Mouse (Mus musculus): ENCODE measurements around the gene Zfp709.
A peak's percentile ranks its signal among the peaks of the same experiment; 100 is the strongest.
"Not testable (repeated sequence)": the region's sequence is repeated elsewhere in the genome, so short reads cannot be mapped to it uniquely, and the experiment has no call there.

The Zfp709 gene

DNA sequence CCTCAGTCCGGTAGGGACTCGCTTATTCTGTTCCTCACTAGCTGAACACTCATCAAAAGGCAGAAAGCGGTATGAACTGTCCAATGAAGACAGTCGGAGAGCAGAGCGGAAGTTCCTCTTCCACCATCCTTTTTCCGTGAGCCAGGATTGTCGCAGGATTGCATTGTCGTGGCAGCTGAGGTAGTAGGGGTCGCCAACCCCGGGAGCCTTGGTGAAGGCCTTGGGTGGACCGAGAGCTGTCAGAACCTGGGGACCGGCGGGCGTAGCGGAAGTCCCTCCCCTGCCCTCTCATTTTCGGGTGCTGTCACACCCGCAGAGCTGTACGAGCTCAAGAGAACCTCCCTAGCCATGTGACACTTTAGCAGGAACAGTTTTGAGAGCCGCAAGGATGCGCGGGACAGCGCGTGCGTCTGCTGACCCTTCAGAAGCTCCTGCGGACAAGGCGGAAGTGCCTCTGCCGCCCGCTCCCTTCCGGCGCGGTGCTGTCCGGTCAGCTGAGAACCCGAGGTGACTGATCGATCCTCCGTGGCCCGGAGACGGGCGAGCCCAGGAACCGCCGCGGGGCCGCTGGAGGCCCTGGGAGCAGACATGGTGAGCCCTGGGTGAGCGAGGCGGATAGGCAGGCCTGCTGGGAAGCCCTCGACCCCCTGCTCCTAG lies at the start of gene Zfp709:
Gene Zfp709 (plus strand): TSS at position 402 of the 657 bp plus-strand sequence.
- DNase-seq (ENCODE audit: low spot score in 2 of 2) = peak; percentile 58 to 69

DNA sequence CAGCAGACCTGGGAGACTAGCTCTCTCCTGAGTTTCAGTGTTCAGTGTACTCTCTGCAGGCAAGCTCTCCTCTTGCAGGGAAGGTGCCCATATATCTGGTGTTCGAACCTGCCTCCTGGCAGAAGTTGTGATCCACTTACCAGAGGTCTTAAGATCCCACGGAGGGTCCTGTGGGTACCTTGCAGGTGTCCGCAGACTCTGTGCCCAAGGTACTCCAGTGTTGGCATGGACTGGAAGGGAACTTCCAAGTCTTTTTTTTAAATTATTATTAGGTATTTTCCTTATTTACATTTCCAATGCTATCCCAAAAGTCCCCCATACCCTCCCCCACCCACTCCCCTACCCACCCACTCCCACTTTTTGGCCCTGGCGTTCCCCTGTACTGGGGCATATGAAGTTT lies 43.6 kb upstream of the Zfp709 start:
- not testable (repeated sequence) for DNase-seq (ENCODE audit: low spot score in 2 of 2)

DNA sequence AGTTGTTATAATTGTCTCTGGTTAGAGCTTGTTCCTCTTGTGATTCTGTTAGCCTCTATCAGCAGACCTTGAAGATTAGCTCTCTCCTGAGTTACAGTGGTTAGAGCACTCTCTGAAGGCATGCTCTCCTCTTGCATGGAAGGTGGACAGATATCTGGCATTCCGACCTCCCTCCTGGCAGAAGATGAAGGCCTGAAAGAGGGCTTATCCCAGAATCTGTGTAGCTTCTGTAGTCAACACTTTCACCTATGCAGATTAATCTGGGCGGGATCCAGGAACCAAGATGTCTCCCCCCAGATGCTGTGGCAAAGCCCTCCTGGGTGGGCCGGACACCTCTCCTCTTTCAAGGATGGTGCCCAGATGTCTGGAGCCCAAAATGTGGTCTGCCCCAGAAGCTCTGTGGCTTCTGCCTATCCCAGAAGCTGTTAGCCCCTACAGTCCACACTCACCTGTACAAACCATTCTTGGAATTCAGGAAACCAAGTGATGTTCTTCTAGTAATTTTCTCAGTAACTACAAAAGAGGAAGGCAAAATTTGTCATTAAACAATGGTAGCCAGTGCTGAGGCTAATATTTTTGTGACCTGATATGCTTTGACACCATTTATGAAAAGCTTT lies 40.5 kb upstream of the Zfp709 start:
- DNase-seq (ENCODE audit: low spot score in 2 of 2) = not testable (repeated sequence)

DNA sequence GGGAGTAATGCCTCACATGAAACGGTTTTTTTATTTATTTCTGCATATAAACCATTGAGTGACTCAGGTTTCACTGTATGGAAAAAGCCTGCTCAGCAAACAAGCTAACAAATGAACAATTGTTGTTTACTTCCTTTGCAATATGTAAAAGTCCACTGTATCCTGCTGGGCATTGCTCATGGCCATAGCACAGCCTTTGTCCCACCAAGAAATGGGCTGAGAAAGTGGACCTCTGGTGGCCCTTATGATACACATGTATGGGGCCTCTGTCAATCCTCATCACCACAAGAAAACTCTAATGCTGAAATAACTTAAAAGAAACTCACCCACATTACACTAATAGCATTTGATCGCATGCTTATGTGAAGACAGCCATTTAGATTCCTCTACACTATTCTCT lies 39.3 kb upstream of the Zfp709 start:
- DNase-seq (ENCODE audit: low spot score in 2 of 2) = not testable (repeated sequence)

DNA sequence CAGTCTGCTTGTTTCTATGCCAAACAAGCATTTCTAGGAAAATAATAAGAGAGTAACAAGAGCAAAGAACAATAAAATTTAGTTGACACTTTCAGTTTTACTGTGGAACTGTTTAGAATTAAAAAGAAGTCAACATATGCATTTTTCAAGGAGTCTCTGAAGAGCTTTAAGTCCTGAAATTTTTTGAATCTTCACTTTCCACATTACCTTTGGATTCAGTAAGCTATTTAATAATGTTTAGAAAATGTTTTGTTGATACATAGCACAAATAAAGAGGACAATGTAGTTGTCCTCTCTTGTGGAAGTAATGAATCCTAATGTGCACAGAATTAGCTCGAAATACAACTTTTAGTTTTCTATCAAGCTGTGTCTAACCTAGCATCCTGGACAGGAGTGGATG lies 37.4 kb upstream of the Zfp709 start:
- DNase-seq (ENCODE audit: low spot score in 2 of 2) = not testable (repeated sequence)

DNA sequence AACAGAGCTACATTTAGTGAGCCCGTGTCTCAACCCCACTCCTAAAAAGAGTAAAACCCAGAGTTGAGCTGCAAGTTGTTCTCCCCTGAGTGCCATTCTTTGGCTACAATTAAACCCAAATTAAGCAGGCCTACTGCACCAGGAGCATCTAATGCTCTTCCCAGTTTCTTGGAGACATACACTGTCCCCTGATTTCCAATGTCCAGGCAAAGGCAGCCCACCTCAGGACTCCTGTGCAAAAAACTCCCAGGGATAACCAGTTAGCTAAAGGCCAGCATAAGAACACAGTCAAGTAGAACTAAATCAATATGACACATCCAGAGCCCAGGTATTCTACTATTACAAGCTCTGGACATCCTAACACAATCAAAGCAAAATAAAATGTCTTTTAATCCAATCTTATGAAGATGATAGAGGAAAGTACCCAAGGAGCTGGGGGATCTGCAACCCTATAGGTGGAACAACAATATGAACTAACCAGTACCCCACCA lies 35.8 kb upstream of the Zfp709 start:
- DNase-seq (ENCODE audit: low spot score in 2 of 2) = not testable (repeated sequence)

DNA sequence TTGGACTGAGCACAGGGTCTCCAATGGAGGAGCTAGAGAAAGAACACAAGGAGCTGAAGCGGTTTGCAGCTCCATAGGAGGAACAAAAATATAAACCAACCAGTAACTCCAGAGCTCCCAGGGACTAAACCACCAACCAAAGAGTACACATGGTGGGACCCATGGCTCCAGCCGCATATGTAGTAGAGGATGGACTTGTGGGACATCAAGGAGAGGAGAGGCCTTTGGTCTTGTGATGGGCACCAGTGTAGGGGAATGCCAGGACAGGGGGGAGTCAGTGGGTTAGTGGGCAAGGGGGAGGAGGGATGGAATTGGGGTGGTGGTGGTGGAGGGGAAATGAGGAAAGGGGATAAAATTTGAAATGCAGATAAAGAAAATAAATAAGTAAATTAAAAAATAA lies 35.1 kb upstream of the Zfp709 start:
- DNase-seq (ENCODE audit: low spot score in 2 of 2) = not testable (repeated sequence)

DNA sequence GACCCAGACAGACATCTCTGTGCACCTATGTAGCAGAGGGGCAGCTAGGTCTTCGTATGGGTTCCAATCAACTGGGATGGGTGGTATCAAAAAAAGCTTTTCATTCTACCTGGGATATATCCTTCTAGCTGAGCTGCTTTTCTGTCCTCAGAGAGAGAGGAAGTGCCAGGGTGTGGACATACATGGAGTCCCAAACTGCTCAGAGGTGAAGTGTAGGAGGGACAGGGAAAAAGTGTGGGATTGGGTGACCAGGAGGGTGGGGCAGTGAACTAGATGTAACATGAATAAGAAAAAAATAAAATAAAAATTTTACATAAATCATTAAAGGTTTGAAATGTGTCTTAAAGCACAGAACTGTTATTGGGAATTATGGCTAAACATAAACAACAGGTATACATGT lies 30.8 kb upstream of the Zfp709 start:
- not testable (repeated sequence) for DNase-seq (ENCODE audit: low spot score in 2 of 2)

DNA sequence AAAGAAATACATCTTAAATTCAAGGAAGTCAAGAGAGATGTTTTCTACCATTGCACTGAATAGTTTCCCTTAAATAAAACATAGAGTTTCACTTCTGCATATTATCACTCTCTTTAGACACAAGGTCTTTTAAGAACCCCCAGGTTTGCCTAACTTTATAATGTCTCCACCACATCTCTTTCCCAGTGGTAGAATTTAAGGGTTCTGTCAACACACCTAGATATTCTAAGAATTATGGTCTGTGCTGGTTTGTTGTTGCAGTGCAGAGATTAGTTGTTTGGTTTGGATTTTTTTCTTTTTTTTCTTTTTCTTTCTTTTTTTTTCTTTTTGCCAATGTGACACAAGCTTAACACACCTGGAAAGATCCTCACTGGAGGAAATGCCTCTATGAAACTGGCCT lies 28.5 kb upstream of the Zfp709 start:
- not testable (repeated sequence) for DNase-seq (ENCODE audit: low spot score in 2 of 2)

DNA sequence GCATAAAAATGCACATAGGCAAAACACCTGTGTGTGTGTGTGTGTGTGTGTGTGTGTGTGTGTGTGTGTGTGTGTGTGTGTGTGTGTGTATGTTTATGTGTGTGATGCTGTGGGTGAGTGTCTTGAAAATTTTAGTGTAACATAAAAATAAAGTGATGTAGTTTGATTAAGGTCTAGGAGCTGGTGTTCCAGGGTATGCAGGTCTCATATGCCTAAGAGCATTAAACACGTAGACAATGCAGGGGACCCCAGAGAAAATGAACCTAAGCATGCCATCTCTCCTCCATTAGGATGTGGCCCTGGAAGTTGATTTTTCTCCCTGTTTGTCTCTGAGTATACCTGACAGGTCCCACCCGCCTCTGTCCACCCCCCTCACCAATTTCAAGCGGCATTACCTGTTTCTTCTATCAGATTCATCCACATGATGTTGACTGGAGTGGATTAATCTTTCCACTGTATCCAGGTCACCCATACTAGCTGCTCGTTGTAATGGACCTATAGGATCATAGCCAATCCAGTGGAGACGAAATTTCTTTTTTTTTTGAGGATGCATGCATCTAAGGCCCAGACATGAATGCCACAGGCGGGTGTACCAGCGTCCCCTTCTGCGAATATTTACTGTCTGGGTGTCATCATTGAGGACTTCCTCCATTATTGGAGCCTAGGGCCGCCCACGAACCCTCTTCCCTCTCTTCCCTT lies 25.0 kb upstream of the Zfp709 start:
- not testable (repeated sequence) for DNase-seq (ENCODE audit: low spot score in 2 of 2)

DNA sequence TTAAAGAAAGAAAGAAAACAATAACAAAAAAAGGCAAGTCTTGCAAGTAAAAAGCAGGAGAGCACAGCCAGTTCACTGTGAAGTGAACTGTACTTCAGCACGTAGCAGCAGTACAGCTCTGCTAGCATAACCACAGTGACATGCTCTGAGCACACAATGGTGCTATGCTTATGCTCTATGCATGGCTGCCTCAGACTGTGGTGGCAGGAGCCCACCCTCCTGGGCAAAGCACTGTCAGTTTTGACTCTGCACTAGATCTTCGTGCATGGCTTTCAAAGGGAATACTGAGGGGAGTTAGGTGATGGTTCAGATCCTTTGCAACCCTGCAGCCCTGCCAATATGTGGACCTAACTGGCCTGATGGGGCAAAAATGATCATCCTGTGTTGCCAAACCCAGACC lies 24.5 kb upstream of the Zfp709 start:
- not testable (repeated sequence) for DNase-seq (ENCODE audit: low spot score in 2 of 2)

DNA sequence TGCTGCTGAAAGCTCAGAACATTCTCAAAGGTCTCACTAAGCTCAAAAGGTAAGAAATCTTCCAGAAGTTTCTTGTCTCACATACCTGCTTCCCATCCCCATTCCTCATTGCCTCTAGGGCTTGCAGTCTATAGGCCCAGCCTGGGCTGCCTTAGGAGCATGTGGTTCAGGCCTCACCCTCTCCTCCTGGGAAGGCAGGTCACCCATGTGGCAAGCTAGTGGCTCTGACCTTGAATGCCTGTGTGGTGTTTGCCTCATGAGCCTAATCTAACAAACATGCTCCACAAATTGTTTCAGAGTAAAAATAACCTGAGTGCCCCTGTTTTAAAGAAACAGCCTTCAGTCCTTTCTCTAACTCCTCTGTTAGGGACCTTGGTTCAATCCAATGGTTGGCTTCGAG lies 20.3 kb upstream of the Zfp709 start:
- not testable (repeated sequence) for DNase-seq (ENCODE audit: low spot score in 2 of 2)

DNA sequence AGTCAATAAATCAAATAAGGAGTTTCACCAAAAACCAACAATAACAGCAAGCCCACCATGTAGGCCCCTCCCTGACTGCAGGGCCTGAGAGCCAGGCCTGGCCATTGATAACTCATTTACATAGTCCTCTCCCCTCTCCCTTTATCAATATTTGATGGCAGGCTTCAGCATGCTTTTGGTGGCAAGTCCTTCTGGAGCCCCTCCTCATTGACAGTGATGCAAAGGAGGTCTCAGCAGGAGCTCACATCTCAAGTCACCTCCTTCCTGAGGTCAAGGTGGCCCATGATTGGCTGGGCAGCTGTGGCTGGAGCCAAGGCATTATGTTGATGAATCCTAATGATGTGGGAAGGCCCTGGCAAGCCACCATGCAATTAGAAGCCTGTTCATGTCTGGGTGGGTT lies 19.8 kb upstream of the Zfp709 start:
- not testable (repeated sequence) for DNase-seq (ENCODE audit: low spot score in 2 of 2)

DNA sequence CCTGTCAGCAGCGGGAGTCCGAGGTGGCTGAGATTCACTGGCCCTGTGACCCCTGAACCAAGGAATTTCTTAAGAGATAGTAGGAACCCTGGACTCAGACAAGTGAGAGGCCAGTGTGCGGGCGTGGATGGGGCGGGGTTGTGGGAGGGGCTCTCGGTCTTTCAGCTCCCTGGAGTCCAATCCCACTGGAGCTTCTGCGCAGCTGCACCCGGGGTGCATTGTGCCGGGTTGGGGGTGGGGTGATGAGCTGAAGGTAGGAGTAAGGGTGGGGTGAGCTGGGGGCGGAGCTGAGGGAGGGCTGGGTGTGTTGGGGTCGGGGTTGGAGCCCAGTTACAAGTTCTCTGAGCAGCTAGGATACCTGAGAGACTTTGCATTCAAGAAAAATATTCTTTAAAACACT lies 18.8 kb downstream of the Zfp709 start:
- DNase-seq (ENCODE audit: low spot score in 2 of 2) = not testable (repeated sequence)

DNA sequence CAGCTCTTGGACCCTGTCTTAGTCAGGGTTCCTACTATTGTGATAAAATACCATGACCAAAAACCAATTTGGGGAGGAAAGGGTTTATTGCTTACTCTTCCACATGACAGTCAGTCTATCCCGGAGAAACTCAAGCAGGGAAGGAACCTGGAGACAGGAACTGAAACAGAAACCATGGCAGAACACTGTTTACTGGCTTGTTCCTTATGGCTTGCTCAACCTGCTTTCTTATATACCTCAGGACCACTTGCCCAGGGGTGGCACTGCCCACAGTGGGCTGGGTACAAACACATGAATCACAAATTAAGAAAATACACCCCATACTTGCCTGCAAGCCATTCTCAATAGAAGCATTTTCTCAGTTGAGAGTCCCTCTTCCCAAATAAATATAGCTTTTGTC lies 21.3 kb downstream of the Zfp709 start:
- not testable (repeated sequence) for DNase-seq (ENCODE audit: low spot score in 2 of 2)

DNA sequence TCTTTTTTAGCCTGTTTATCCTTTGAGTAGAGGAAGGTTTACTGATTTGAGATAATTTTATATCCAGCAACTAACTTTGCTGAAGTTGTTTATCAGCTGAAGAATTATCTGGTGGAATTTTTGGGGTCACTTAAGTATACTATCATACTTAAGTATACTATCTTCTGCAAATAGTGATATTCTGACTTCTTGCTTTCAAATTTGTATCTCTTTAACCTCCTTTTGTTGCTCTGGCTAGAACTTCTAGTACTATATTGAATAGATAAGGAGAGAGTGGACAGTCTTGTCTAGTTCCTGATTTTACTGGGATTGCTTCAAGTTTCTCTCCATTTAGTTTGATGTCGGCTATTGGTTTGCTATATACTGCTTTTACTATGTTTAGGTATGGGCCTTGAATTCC lies 25.0 kb downstream of the Zfp709 start:
- DNase-seq (ENCODE audit: low spot score in 2 of 2) = no peak

DNA sequence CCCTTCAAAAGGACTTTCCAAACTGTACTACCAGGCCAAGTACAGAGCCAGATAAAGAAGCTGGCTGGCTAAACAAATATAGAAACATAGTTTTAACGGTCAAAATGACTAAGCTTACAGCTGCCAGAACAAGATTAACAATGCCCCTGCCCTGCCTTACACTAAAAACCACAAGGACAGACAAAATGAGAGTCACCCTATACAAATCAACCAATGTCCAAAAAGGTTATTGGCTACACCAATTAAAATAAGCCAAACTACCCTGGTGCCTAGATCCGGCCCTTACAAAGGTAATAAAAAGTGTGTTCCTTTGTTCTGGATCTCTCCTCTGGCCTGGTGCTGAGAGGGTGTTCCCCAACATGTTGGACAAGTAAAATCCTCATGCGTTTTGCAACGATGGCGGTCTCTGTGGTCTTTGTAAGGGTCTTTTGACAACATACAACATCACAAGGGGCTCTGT lies 26.0 kb downstream of the Zfp709 start:
- no peak for DNase-seq (ENCODE audit: low spot score in 2 of 2)

DNA sequence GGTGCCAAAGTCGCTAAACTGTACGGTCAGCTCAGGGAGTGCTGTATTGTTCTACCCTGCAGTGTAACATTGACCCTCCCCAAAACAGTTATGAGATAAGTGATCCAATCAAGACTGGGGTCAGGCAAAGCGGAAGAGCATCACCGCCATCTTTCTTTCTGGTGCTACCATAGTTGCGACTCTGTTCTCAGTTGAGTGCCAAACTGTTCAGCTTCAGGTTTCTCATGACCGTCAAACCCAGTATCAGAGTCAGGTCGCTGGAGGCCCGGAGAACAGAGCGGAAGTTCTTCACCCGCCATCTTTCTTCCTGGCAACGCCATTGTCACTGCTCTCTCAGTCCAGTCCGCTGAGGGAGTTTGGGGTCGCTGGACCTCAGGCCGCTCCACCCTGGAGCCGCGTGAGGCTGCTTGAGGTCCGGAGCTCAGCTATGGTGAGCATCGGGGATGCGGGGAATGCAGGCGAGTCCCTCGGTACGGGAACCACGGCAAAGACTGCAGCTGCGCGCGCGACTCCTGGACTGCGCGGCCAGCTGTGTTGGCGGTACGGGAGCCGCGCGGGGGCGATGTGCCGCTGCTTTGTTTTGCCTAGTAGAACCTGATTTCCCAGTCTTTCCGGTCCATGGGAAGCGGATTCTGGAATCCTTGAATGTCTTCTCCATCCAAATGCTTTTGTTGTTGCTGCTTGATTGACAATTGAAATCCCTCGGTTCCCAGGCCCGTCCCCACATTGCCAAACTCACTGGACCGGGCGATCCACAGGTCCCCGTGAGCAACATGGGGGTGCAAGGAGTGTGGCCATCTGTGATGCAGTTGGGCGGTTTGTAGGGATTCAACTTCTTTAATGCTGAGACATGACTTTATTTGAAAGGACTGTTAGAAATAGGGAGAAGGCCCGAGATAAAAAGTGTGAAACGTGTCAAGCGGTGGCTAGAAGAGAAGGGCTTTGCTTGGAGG lies 26.8 kb downstream of the Zfp709 start, which contains the start of the genes Zfp882 and Zfp617:
Gene Zfp882 (plus strand): TSS at position 300 of the 953 bp plus-strand sequence.
Gene Zfp617 (plus strand): TSS at position 327 of the 953 bp plus-strand sequence.
- peak; percentile 69 to 75 for DNase-seq (ENCODE audit: low spot score in 2 of 2)

DNA sequence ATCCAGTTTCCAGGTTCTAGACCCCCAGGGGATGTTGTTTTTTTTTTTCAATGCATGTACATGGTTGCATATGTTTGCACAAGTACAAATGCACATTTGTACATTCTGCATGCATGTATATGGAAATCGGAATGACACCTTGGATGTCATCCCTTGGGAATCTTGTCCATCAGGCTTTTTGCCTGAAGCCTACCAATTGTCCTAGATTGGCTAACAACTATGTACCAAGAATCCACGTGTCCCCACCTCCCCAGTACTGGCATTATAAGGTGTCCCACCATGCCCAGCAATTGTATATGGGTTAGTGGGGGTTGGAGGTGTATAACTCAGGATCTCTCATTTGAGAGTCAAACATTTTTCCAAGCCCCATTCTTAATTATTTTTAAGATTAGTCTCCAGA lies 30.5 kb downstream of the Zfp709 start:
- DNase-seq (ENCODE audit: low spot score in 2 of 2) = no peak

DNA sequence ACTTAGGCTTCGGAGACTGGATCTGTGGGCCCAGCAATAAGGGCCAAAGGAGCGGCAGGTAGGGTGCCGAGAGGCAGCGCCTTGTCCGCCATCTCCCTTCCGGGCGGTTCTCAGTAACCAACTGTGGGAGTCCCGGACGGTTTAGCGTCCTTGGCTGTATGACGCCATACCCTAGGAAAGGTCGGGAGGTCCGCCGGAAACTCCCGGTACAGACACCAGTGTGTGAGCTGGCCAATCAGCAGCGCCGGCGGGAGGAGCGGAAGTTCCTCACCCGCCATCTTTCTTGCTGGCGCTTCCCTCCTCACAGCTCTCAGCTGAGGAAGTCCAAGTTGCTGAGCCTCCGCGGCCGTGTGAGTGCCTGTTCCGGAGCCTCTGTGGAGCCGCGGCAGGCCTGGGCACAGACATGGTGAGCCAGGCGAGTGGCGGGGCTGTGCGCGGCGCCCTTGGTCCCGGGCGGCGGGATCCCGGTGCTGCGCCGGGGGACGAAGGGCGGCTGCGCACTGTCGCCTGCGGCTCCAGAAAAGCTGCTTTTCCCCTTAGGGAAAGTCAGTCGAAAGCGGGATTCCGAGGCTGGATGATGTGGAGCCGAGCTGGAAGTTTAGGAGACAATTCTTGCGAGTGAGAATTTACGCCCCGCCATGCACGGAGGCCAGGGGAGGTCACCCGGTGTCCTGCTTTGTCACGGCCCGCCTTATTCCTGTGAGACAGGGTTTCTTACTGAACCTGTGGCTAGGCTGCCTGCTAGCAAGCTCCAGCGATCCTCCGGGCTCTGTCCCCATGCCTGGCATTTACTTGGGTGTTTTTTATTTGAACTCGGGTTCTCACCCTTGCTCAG lies 41.0 kb downstream of the Zfp709 start:
- peak; percentile 90 to 91 for DNase-seq (ENCODE audit: low spot score in 2 of 2)

Data from natural killer cell, adult 2 months (primary cell).